Mouse (Mus musculus) bone marrow, adult 2 months (tissue): ENCODE results near the gene 1700001J03Rik. TPM values are rescaled to one million over a fixed set of nuclear protein-coding genes. Genes with fewer than 3 reads are reported as not detected.
"Not testable (repeated sequence)": the region's sequence is repeated elsewhere in the genome, so short reads cannot be mapped to it uniquely, and the experiment has no call there.

Experiments
- H3K27ac ChIP-seq: fragments of 200-500 bp; 2 replicates; pipeline ENCODE4 v1.5.1; 2012; ENCODE audit warnings: low read depth, mild to moderate bottlenecking, control low read depth, inconsistent platforms, low read length; ENCODE audit not compliant: control insufficient read depth, poor library complexity, insufficient read depth
- H3K4me1 ChIP-seq: fragments of 200-500 bp; 2 replicates; pipeline ENCODE4 v1.6.1; 2011; ENCODE audit warnings: low read length; ENCODE audit not compliant: control insufficient read depth, insufficient read depth
- H3K4me3 ChIP-seq: fragments of 200-500 bp; replicated peaks from 2 replicates; pipeline ENCODE3; 2011; ENCODE audit warnings: mild to moderate bottlenecking, low read depth, low read length, control low read depth; ENCODE audit not compliant: control insufficient read depth
- CTCF ChIP-seq: fragments of 200-500 bp; IDR thresholded peaks from 2 replicates; pipeline ENCODE4 v1.5.1; 2011; ENCODE audit warnings: low read length, control low read depth; ENCODE audit not compliant: control insufficient read depth, insufficient read depth
- POLR2A ChIP-seq: fragments of 200-500 bp; IDR thresholded peaks from 2 replicates; pipeline ENCODE4 v1.6.1; 2011; ENCODE audit warnings: low read depth, mild to moderate bottlenecking, control low read depth, low read length, borderline replicate concordance; ENCODE audit not compliant: control insufficient read depth
- WGBS: fragments of 180-500 bp; shearing (Covaris S2); methylation state at CpG from one replicate; pipeline ENCODE4 v1.1.7; 2018; 5-methylcytosine and 5-hydroxymethylcytosine counted together
- polyA plus RNA-seq: library from polyadenylated mRNA; stranded (reverse); fragments of >200 nt; gene quantifications from 2 replicates; pipeline ENCODE4 v1.2.4, GENCODE M21; 2011; ENCODE audit warnings: low replicate concordance; ENCODE audit not compliant: missing spikeins, insufficient read depth, insufficient read length

The 1700001J03Rik gene
- not detected in 2 replicates for polyA plus RNA-seq

DNA sequence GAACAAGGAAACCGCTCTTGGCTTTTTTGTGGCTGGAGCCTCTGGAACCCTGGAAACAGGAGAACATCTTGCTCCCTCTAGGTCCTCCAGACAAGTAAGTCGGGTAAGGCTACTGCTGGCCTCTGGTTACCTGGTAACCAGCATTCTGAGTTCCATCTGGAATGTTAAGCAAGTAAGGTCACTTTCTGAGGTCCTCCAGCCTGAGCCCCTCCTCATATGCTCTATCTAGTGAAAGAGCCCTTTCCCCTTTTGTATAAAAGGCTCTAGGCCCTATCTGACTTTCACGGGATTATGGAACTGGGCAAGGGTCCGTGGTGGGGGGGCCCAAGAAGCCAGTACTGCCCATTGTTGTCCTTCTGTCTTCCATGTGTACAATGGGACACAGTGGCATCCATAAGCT lies at the start of gene 1700001J03Rik:
1700001J03Rik (minus strand) TSS at position 101 of the 400 bp plus-strand sequence.
- H3K27ac ChIP-seq, H3K4me1 ChIP-seq, H3K4me3 ChIP-seq: not testable (repeated sequence)
- WGBS: 79% methylated on average over 4 of the region's 4 CpGs

DNA sequence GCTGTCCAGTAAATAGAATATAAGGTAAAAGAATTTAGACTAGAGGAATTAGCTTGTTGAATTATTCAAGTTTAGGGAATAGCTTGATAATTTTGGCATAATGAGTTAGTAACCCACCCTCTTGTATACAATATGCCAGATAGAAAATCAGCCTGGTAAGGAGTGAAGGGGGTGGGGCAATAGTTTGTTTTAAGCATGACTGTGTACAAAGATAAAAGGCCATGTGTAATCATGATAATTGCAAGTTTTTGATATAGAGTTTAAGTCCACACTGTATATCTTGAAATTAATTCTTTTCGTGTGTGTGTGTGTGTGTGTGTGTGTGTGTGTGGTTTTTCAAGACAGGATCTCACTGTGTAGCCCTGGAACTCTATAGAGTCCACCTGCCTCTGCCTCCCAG lies 49.2 kb upstream of the 1700001J03Rik start:
- Histone ChIP-seq H3K27ac (no peak overlapping the region), H3K4me1 (no peaks in the 10 kb centered on the region; the same call in 1 of the 2 replicates), H3K4me3 (no peak overlapping the region)
- no peak for TF ChIP-seq POLR2A
- TF ChIP-seq CTCF: no peak
- 63% methylated on average over 1 of the region's 1 CpGs for WGBS

DNA sequence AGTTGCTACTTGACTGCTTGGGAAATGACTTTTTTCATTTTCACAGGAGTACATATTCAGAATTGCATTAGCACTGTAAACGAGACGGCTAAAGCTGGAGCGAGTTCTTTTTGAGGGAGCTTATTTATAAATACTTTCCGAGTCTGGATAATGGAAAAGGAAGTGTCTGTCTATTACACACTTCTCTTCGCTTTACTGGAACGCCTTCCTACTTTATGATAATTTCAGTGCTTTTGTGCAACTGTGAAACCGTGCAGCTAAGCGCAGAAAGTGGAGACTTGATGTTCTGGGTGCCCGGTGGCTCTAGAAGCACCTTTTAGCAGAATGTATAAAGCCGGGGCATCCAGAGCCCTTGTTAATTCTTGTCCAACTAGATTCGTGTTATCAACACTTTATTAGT lies 47.7 kb upstream of the 1700001J03Rik start:
- no peak overlapping the region for H3K27ac ChIP-seq
- whole genome bisulfite sequencing: 55% methylated on average over 11 of the region's 11 CpGs
- no peaks in the 10 kb centered on the region; the same call in 1 of the 2 replicates for H3K4me1 ChIP-seq
- TF ChIP-seq POLR2A (no peak), CTCF (no peak)
- no peak overlapping the region for H3K4me3 ChIP-seq

GRCm38 (mm10) chr5:146232056-146232675 lies 47.1 kb upstream of the 1700001J03Rik start:
- WGBS: 33% methylated on average over 6 of the region's 6 CpGs
- Histone ChIP-seq H3K4me1 (no peaks in the 10 kb centered on the region; the same call in 1 of the 2 replicates), H3K4me3 (peak overlapping the region; percentile 84), H3K27ac (no peak overlapping the region)
- TF ChIP-seq CTCF (no peak), POLR2A (no peak)

- no peaks in the 10 kb centered on the region; the same call in 1 of the 2 replicates for H3K4me1 ChIP-seq
- peak overlapping the region; percentile 84 for H3K4me3 ChIP-seq
- under 1% methylated on average over 19 of the region's 19 CpGs for WGBS
- H3K27ac ChIP-seq: peak overlapping the region; percentile 87
- TF ChIP-seq CTCF: no peak
- TF ChIP-seq POLR2A: no peak
Measured at GRCm38 (mm10) chr5:146231655-146231996, 46.5 kb upstream of the 1700001J03Rik start.

- whole genome bisulfite sequencing: under 1% methylated on average over 100 of the region's 102 CpGs
- Histone ChIP-seq H3K4me3 (peak within 1 kb of the TSS; percentile 84), H3K4me1 (no peaks in the 10 kb centered on the region; the same call in 1 of the 2 replicates), H3K27ac (peak within 1 kb of the TSS; percentile 87)
- TF ChIP-seq POLR2A: peak; percentile 80; the same call in 1 of the 2 replicates
- TF ChIP-seq CTCF: no peak
Measured at GRCm38 (mm10) chr5:146230864-146231654, 46.0 kb upstream of the 1700001J03Rik start, which contains the start of gene Cdk8. Cdk8 (plus strand) TSS chr5:146231230.

GRCm38 (mm10) chr5:146229869-146230650 lies 45.0 kb upstream of the 1700001J03Rik start:
- H3K4me1 ChIP-seq: no peaks in the 10 kb centered on the region
- no peak for TF ChIP-seq POLR2A
- no peak for TF ChIP-seq CTCF
- WGBS: 55% methylated on average over 17 of the region's 17 CpGs
- no peak overlapping the region for H3K4me3 ChIP-seq
- H3K27ac ChIP-seq: no peak overlapping the region

DNA sequence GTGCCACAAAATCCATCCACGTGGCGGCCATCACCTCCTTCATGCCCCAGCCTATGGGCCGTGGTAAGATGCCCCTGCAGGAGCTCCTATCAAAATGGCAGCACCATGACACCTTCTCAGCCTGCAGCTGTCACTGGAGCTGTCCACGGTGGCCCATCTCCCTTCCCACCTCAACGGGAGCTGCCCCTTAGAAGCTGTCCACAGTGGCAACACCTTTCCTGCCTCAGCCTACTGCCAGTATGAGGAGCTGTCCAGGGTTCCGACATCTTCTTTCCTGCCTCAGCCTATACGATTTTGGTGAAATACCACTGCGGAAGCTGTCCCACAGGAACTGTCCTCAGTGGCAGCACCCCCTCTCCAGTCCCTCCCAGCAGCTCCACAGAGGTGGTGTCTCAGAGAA lies 42.4 kb upstream of the 1700001J03Rik start:
- Histone ChIP-seq H3K27ac (no peak overlapping the region), H3K4me3 (no peak overlapping the region), H3K4me1 (no peaks in the 10 kb centered on the region)
- 86% methylated on average over 8 of the region's 8 CpGs for WGBS
- TF ChIP-seq CTCF: no peak
- TF ChIP-seq POLR2A: no peak
